Mouse (Mus musculus) T-cell, adult 2 months (primary cell): ENCODE data around the gene Slc25a51.

Experiments
- DNase-seq: peaks from one replicate; pipeline ENCODE4 v3.0.0; 2022; ENCODE audit warnings: low spot score

Slc25a51 gene

DNA sequence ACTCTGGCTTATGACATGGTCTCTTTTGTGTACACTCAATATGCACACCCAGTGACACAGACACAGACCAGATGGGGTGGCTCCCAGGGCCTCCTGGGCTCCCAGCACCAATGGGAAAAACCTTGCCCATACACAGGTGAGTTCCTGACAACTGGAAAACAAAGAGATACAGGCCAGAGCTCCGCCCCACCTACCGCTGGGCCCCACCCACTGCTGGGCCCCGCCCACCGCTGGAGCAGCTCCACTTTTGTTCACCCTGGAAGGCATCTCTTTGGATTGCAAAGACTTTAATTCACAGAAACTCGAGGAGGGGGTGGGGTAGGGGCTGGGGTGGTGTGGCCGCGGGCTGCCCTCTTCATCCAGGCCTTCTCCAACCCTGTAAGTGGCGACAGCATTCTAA, 14.8 kb upstream of the Slc25a51 start:
- DNase-seq = no peak

DNA sequence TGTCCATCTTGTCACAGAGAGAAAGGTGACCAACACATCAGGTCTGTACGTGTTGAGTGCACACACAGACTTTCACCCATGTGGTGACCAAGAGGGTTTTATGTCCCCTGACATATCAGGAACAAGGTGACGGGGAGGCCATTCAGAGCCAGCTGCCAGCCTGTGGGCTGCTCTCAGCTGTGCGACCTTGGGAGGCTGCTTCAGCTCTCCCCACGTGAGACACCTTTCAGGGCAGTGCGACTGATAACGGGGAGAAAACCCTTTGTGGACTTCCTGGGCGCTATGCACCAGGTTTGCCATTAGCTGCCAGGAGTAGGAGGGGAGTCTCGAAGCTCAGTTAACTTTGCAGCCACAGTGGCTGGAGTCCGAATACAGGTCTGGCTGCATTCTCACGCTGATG, 14.1 kb upstream of the Slc25a51 start:
- no peak for DNase-seq

DNA sequence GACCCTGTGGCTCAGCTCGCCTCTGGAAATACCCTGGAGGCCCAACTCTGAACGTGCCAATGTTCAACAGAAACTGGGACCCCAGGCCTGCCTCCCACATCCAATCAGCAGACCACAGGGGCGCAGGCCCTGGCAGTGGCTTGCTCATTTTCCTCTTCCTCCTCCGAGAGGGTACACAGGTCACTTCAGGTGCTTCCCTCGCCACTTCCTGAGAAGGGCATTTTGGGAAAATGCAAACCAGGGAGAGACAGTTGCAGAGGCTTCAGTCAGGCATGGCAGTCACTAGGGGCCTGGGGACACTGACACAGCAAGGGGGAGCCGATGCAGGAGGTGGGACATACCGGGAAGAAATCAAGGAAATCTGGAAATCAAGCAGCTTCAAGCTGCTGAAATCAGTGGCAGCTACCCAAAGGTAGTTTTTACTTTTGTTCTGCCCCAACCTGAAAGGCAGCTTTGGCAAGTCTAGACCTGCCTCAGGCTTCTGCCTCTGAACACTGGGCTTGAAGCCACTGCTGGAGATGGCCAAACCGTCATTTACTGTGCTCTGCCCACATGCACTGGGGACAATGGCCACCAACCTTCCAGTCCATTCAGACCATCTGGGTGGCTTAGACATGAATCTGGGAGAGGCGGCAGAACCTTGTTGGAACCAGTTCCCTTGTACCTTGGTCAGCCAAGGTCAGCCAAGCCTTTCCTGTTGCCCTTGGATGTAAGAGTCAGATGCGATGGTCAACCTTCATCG, 13.1 kb upstream of the Slc25a51 start:
- no peak for DNase-seq

DNA sequence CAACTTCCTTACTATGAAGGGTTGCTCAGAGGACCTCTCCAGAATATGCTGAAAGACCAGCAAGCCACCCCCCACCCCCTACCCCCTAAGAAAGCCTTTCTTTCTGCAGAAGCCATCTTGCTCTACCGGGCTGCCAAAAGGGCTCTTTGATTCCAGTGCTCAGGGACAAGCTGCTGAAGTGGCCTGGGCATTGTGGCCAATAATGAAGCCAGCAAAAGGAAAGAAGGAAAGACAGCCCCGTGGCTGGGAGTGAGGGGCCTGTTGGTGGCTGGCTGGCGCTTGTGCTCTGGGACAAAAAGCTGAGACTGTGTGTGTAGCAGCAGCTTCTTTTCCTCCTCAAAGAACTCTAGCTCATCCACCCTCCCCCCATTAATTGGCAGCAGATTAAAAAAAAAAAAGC, 12.2 kb upstream of the Slc25a51 start:
- DNase-seq = no peak

DNA sequence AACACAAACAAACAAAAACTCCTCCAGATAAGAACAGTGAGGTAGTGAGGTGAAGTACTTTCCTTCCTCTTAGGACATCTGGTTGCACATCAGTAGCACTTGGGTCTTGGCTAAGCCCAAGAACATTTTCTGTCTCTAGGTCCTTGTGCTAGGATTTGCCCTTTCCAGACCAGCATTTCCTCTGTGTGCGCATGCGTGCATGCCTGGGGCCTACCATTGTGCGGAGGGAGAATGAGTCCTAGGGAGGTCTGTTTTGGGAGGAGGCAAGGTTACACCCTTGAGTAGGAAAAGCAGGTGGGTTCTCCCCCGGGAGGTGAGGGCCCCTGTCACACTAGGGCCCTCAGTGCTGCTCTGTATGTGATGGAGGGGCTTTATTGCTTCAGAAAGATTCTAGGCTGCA, 10.5 kb upstream of the Slc25a51 start:
- no peak for DNase-seq

DNA sequence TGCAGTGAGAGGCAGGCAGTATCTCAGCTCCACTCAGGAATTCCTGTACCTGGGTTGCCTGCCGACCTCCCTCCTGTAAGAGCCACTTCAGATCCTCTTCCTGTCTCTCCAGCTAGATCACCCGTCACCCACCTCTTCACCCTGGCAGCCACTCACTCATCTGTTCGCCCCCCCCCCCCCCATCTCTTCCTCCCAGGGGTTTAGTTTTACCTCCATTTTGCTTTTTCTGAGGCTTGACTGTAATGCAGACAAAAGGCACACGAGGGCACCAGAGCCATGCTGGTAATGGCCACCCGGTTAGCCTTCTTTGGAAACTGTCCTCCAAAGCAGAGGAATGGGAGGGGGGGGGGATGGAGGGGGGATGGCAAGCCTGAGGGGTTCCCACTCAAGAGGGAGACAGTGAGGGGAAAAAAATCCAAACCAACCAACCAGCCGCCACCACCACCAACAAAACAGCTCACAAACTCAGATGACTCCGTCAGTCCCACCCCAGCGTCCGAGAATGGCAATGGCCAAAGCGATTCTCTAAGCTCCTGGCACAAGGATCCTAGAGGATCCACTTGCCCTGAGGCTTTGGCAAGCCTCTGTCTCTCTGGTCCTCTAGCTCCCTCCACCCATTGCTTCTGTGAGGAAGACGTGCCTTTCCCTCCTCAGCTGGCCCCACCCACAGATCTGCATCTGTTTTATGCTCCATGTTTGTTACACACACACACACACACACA, 9.8 kb upstream of the Slc25a51 start:
- DNase-seq = peak; percentile 52

DNA sequence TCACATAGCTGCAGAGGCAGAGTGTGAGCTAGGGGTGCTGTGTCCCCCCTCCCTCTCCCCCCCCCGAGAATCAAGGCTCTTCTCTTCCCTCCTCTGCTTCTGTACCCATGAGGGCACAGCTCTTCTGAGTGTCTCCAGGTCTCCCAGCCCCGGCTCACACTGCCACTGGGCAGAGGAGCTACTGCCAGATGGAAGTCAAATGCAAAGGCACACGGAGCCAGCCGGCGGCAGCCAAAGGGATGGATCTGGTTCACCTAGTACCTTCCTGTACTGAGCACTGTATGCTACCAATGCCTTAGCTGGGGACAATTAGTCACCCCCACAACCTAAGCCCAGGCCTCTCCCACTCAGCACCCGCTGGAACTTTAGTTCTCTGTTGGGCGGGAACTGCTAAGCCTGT, 7.7 kb upstream of the Slc25a51 start:
- no peak for DNase-seq

DNA sequence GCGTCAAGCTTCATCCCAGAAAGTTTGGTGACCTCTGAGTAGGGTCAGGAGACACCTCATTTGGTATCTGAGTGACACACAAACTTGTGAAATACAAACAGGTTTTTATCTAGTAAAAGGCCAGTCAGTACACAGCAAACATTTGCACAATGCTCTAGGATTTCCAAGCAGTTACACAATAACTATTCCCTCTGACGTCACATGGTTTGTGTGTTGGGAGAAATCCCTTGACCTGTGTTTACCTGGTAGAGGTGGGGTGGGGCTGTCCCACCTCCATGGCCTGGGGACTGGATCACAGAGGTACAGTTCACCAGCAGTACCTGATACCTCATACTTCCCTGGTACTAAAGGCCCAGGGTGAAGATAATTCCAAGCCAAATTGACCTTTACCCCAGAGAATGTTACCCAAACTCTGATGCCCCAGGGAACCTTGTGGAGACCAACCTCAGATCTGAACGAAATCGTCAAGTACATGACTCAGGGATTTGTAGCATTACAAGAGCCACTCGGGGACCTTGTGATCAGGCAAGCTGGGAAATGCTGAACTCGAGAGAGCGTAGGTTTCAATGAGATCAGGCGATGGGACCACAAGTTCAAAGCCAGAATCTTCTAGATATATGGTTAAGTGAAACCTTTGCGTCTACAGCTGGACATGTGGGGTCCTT, 5.2 kb upstream of the Slc25a51 start:
- no peak for DNase-seq

DNA sequence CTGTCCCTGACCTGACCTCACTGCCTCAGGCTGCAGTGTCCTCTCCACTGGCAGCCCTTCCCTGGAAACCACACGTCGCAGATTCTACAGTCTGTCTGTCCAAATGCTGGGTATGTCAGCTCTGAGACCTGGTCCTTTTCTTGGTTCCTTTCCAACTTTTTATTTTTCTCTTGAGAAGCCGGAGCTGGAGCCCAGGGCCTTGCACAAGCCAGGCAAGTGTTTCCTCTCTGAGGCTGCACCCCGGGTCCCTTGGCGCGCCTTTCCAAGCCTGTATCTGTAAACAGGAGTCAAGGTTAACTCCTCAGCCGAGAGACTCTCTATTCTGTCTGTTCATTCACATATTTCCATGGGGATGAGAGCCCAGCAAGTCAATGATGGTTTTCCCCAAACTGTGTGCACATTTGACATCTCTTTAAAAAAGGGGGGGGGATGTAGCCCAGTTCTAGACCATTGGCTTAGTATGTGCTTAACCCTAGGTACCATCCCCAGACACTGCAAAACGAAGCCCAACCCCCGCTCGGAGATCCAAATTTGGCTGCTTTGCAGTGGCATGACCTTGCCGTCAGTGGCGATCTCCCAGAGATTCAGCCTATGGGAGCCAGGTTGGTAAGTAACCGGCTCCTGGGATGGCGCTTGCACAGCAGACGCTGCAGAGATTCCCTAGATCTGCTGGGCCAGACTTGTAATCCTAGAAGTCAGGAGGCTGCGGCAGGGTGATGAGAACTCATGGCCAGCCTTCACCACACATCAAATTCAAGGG, 4.0 kb upstream of the Slc25a51 start:
- no peak for DNase-seq

DNA sequence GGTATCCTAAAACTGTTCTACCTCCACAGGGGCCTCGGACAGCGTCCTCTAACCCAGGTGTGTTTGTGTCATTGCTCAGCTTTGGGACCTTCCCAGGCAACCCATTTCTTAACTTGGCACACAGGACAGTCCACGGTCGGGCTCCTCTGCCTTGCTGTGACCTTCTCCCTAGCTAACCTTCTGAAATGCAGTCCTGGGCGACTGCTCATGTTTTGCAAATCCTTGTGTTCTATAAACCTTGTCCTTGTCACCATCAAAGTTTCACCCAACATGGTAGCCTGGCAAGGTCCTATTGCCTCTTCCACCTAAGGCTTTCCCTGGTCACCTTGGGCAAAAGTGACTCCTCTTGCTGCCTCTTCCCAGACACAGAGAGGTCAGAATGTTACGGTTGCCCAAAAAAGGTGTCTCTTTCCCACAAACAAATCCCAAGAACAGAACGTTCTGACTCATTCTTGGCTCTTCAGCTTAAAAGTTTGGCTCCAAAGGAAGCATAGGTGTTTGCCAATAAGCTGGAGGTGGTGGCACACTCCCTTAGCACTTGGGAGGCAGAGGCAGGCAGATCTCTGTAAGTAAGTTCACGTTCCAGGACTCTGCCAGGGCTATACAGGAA, 2.7 kb upstream of the Slc25a51 start:
- no peak for DNase-seq

DNA sequence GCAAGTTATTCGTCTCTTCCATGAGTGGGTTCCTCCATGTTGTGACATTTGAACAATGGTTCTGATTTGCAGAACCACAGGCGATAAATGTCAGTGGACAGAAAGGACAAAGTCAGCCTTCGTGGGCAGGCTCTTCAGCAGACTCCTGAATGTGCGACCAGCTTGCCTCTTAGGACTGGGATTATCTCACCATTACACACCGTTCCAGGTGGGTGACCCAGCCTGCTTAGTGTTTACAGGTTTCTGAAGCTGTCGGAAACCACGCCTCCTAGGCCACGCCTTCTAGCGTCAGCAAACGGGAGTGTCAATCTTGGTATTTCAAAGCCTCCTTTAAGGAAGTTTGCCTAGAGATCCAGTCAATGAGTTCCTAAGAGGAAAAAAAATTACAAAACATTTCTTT, 704 bp upstream of the Slc25a51 start:
- peak; percentile 78 for DNase-seq

DNA sequence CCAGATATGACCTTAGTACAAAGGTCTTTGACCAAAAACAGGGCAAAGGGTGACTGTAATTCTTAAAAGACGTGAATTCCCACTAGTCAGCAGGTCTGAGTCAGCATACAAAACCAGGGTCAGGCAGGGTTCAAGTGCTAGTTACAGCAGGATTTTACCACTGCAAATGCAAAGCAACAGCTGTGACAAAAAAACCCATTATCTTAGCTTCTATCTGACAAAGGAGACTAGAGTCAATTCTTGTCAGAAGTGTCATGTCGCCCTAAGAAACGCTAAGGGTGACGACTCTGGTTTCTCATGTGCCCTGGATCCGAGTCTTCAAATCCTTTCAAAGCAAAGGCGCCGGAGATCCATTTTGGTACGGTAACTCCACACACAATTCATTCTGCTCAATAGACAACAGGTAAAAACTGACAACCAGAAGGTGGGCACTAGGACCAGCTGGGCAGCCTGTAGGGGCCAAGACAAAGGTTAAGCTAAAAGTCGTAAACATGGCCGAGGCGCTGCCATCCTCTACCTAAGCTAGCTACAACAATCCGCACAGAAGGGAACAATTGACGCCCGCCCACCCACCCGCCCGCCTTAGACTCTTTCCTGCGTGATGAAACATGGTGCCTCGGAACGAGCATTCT, 747 bp downstream of the Slc25a51 start:
- DNase-seq = peak; percentile 22

DNA sequence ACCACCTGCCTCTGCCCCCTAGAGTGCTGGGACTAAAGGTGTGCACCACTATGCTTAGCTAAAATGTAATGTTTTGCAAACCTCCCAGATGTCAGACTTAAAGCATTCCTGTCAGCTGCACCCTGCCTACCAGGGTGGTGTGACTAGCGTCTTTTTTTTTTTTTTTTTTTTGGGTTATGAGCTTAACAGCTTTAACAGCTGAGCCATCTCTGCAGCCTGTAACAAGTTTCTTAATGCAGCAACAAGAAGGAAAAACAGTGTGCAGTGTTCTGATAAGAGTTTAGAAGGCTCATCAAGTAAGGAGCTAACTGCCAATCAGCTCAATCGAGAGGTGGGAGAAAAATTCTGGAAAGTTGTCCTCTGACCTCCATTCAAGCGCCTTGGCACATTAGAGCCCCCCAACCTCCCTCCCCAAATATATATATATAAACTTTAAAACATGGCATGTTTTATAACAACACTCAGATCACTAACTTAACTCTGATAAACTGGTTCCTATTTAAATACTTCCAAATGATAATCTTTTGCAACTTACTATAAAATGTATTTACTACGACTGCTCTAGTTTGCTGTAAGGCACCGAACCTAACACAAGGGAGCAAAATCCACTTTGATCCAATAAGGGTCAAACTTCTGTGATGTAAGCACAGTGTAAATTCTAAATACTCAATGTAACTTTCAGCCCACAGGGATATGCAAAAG, 1.4 kb downstream of the Slc25a51 start:
- no peak for DNase-seq

DNA sequence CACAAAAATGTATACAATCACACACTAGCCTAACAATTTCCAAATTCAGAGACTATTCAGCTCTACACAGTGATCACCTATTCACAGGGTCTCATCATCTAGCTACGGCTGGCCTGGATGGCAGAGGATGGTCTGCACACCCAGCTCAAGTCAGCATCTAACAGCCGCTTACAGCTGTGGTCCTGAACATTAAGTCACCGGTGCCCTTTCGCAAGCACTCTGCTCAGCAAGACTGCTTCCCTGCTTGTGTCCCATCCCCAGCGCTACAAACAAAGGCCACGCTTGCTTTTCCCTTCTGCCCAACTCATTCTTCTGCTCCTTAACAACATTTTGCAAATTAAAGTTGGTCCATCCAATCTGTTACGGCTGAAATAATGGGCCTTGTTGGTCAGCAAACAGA, 2.2 kb downstream of the Slc25a51 start:
- DNase-seq = no peak

DNA sequence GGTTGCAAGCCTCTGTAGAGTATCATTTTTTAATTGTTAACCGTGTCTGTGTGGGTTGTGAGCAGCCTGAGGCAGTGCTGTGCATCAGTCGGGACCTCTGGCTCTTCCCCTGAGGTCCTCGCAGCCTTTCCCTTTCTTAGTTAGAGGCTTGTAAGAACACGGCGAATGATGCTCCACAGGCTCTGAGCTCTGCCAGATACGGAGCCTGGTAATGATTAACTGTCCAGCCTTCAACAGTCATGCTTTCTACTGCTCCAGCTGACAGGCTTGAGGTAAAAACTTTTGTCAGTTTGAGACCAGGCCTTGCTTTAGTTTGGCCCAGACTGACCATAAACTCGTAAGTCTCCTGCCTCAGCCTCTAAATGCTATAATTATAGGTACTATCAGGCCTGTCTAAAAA, 3.3 kb downstream of the Slc25a51 start:
- no peak for DNase-seq

DNA sequence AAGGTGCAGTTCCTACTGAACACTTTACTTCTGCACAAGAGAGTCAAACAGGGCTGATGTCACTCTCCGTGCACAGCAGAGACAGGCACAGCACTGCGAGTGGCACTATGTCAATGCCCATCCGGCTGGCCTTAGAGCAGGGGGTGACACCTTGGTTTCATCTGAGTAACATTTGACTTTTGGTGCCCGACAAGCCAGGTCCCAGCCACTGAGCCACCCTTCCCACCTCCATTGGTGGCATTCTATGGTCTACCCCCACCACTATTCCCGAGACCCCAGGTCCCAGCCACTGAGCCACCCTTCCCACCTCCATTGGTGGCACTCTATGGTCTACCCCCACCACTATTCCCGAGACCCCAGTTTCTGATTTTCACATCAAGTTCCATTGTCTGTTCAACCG, 4.5 kb downstream of the Slc25a51 start:
- DNase-seq = no peak

DNA sequence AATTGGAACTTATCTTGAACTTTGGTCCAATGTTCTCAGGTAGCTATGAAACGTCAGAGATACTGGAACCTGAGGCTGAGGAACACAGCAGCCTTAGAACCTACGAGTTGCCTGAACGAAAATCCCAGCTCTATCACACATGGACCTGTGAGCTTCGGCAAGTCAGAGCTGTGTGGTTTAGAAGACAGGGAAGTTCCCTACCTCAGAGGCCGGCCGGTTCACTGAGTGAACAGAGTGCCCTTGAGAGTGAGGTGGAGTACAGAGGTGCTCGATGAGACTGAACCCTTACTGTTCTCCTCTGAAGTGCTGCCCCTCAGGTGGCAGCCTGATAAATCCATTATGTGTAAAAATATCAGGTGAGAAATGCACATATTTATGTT, 5.1 kb downstream of the Slc25a51 start:
- no peak for DNase-seq

DNA sequence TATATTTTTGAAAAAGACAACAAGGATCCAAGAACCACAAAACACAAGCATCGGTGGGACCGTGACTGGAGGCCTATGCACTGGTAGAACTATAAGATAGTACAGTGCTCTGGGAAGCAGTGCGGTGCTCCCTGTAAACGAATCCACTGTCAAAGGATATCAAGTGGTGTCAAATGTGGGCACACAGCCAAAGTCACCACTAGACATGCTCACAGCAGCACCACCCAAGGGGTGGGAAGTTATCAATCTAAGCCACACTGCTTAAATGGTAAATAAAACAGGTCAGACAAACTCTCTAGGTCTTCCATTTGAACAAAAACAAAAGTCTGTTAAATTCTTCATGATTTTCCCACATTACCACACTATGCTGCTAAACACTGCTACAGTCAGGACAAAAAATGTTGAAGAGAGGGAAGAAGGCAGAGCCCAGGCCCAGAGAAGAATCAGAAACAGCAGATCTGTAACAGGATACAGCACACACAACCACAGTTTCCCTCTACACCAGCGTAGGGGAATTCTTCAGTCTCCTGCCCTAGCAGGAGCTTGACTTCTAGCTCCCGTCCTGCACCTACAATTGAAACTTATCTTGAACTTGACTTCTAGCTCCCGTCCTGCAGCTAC, 5.6 kb downstream of the Slc25a51 start:
- DNase-seq = peak; percentile 31

DNA sequence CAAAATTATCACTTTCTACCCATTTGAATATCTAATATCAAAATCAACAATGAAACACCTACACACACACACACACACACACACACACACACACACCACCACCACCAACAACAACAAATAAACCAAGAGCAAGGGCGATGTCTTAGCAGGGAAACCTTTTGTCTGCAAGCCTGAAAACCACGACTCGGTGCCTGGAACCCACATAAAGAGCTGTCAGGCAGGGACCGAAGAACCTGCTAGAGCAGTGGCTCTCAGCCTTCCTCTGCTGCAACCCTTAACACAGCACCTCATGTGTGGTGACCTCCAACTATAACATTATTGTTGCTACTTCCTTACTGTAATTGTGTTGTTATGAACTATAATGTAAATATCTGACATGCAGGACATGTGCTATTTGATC, 6.3 kb downstream of the Slc25a51 start:
- DNase-seq = peak; percentile 32

DNA sequence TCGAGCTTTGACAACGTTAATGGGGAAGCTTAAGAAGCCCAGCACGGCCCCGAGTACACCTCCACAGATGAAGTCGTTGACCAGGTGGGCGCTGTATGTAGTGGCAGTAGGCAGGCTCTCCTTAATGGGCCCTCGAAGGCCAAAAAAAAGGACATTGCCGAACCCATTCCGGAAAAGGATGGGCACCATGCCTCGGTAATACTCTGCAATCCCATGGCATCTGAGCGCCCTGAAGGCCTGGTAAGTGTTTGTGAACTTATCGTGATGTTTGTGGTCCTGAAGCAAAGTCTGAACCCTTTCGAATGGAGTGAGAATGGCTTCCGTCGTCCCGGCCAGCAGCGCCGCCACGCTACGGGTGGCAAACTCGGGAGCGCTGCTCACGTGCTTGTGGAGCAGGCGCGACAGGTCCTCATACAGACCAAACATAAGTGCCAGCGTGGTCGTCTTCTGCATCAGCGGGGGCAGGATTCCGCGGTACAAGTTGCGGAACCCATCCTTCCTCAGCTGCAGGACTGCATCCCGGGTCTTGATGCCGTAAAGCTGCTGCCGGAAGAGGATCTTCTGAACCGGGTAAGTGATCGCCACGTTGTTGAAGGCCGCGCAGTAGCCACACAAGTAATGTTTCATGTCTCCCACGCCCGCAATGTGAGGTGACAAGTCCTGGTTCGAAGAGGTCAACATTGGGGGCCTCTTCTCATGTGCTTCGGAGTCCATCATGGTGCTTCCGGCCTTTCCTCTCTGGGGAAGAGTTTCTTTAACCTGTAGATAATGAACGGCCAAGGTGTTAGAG, 8.9 kb downstream of the Slc25a51 start:
- no peak for DNase-seq
